Mouse (Mus musculus): ENCODE measurements around the gene Bmper. TPM values are rescaled to one million over a fixed set of nuclear protein-coding genes. Genes with fewer than 3 reads are reported as not detected.

Gene Bmper
- polyA plus RNA-seq, 1 experiment from 2014 or later, result 15.7 TPM

DNA sequence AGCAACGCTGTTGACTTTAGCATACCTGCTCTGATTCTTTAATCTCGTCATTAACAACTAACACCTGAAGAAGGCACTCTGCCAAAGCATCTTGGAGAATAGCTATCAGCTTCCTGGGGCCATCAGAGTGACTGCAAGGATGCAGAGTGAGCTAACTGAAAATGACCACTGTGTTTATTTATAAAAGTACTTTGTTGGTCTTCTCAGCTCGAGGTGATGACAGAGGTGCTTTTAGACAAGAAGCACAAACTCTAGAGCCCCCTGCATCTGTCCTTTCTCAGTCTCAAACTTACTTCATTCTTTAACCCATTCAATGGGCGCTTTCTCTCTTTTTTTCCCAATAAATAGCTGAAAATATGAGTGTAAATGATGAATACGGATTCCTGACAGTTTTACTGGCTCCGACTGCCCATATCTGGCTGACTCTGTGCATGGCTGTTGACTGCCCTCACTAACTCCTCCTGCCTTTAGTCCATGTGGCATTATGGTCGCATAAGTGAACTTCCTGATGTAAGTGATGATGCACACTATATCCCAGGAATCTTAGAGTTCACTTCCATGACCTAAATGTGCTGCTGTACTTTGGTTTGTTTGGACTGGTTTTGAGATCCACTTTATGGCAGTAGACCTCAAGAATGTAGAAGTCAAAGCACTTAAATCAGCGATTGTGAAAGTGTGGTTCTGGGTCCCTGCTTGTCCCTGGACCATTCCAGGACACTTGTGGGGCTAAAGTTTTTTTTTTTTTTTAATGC is 122.4 kb downstream of the Bmper start:
- H3K27me3 ChIP-seq, result no peaks in the 10 kb centered on the region; the same call in 1 of the 2 replicates
- WGBS, result 70% methylated on average over 8 of the region's 8 CpGs
- H3K36me3 ChIP-seq, result no peaks in the 10 kb centered on the region
- H3K4me2 ChIP-seq, result no peak overlapping the region
- no peak overlapping the region for H3K9ac ChIP-seq (replicated peaks)
- H3K9me3 ChIP-seq, result no peaks in the 10 kb centered on the region
- no peak overlapping the region for H3K27ac ChIP-seq
- H3K4me1 ChIP-seq (replicated peaks), result peaks cover 11% of the 10 kb centered on the region; the same call in 1 of the 2 replicates
- no peak for ATAC-seq (ENCODE audit: insufficient number of reproducible peaks, insufficient read depth, low FRiP score, low TSS enrichment, low read depth)
- no peak overlapping the region for H3K4me3 ChIP-seq (replicated peaks)

DNA sequence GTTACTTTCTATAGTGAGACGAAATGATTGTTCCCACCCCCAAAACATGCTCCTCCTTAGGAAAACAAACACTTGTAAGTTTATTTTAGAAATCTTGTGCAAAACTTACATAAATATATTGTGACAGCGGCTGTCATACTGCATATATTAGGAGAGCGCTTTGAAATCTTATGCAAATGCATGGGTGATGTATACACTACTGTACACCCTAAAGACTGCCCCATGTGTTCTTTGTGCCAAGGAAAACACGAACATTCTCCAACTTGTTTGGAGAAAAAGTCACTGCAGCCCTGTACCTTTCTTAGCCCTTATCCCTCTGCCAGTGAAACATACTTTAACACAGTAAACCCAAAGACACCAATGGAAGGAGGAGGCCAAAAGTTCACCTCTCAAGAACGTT is 126.7 kb downstream of the Bmper start:
- H3K36me3 ChIP-seq, result no peaks in the 10 kb centered on the region
- no peak overlapping the region for H3K4me3 ChIP-seq (replicated peaks)
- no peaks in the 10 kb centered on the region for H3K9me3 ChIP-seq
- H3K4me2 ChIP-seq, result no peak overlapping the region
- ATAC-seq (ENCODE audit: insufficient number of reproducible peaks, insufficient read depth, low FRiP score, low TSS enrichment, low read depth), result no peak
- no peak overlapping the region for H3K9ac ChIP-seq (replicated peaks)
- WGBS, result 78% methylated on average over 5 of the region's 5 CpGs
- no peaks in the 10 kb centered on the region; the same call in 1 of the 2 replicates for H3K27me3 ChIP-seq
- H3K4me1 ChIP-seq (replicated peaks), result peaks cover 11% of the 10 kb centered on the region; the same call in 1 of the 2 replicates
- no peak overlapping the region for H3K27ac ChIP-seq

DNA sequence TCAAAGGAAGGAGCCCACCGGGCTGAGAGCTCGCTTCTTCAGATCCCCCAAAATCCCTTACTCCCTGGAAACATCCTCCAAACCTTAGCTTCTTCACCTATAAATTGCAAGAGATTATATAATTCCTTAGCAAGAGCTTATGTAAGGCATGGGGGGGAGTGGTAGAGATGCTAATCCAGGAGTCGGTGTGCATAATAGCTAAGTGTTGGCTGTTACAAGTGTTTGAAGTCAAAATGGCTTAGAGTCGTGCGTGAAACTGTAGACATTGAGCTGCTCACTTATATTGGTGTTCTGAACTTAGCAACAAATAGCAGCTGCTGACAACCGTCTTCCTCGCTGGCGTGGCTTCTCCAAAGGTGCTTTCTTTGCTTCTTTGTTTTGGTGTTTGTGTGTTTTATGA is 128.5 kb downstream of the Bmper start:
- Histone ChIP-seq H3K9ac (replicated peaks) (no peak overlapping the region), H3K27me3 (no peaks in the 10 kb centered on the region; the same call in 1 of the 2 replicates), H3K36me3 (no peaks in the 10 kb centered on the region), H3K4me2 (no peak overlapping the region), H3K9me3 (no peaks in the 10 kb centered on the region), H3K27ac (no peak overlapping the region), H3K4me1 (replicated peaks) (0 out of 2 replicates have a peak, but pooled peaks cover 4% of the 10 kb centered on the region), H3K4me3 (replicated peaks) (no peak overlapping the region)
- no peak for ATAC-seq (ENCODE audit: insufficient number of reproducible peaks, insufficient read depth, low FRiP score, low TSS enrichment, low read depth)
- WGBS, result 80% methylated on average over 8 of the region's 8 CpGs

DNA sequence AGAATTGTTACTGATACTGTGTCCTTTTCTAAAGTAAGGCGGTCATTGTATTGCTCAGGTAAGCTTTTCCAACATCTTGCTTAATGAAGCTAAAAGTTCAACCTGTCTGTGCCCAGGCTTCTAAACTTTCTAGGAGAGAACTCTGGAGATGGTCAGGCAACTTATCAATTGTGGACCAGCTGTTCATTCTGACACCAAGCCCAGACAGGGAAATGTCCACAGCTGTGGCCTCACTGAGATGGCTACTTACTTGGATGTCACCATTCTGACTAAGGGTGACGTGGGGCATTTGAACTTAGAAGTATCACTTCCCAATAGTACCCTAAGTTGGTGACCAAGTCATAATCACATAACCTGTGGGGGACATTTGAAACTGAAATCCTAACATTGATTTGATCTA is 129.5 kb downstream of the Bmper start:
- Histone ChIP-seq H3K27me3 (no peaks in the 10 kb centered on the region), H3K4me2 (no peak overlapping the region), H3K9me3 (no peaks in the 10 kb centered on the region), H3K36me3 (no peaks in the 10 kb centered on the region), H3K4me3 (replicated peaks) (no peak overlapping the region), H3K27ac (no peak overlapping the region), H3K4me1 (replicated peaks) (0 out of 2 replicates have a peak, but pooled peaks cover 4% of the 10 kb centered on the region), H3K9ac (replicated peaks) (no peak overlapping the region)
- WGBS, result 91% methylated on average over 2 of the region's 2 CpGs
- no peak for ATAC-seq (ENCODE audit: insufficient number of reproducible peaks, insufficient read depth, low FRiP score, low TSS enrichment, low read depth)

DNA sequence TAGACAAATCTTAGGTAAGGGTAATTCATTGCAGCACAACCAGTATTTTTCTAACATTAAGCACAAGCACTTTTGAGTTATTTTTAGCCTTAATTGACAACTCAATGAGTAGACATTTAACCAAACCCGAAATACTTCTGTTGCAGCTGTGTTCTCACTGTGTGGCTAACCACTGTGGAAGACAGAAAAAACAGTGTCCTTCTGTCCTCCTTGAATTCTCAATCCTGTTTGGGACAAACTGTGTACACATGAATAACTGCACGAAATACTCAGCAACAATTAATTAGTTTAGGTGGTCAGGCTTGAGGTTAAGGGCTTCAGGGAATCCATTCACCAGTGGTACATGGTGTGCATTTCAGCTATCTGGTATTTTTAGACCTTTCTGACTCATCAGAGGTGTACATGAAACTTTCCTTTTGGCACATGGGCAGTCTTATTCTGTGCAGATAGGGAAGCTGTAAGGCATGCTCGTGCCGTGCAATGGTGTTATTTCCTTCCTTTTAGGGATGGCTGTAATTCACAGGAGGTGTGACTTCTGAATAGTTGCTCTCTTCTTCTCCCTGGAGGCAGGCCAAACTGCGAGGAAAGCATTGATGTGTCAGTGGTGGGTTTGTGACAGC is 131.4 kb downstream of the Bmper start:
- no peaks in the 10 kb centered on the region for H3K36me3 ChIP-seq
- H3K27me3 ChIP-seq, result no peaks in the 10 kb centered on the region
- no peak overlapping the region for H3K4me3 ChIP-seq (replicated peaks)
- no peaks in the 10 kb centered on the region for H3K9me3 ChIP-seq
- H3K27ac ChIP-seq, result no peak overlapping the region
- no peak overlapping the region for H3K9ac ChIP-seq (replicated peaks)
- 40% methylated on average over 5 of the region's 5 CpGs for WGBS
- no peaks in the 10 kb centered on the region for H3K4me1 ChIP-seq (replicated peaks)
- no peak overlapping the region for H3K4me2 ChIP-seq
- ATAC-seq (ENCODE audit: insufficient number of reproducible peaks, insufficient read depth, low FRiP score, low TSS enrichment, low read depth), result no peak

DNA sequence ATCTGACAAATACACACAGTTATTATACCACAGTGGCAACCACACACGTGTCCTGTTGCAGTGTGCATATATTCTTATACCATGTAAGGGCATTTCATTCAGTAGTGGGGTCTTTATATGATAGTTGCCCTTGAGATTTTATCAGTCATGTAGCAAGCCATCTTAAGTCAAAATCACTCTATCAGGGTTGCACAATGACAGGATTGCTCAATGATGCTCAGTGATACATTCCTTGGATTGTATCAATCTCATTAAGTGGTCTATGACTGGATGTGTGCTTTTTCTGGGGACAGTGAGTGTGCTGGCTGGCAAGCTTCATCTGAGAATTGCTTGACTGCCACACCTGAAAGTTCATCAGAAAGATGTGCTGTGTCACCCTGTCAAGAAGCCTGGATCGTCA is 135.2 kb downstream of the Bmper start:
- no peak overlapping the region for H3K9ac ChIP-seq (replicated peaks)
- no peak overlapping the region for H3K4me3 ChIP-seq (replicated peaks)
- H3K9me3 ChIP-seq, result peaks cover 5% of the 10 kb centered on the region; the same call in 1 of the 2 replicates
- H3K27ac ChIP-seq, result no peak overlapping the region
- H3K4me1 ChIP-seq (replicated peaks), result peaks cover 3% of the 10 kb centered on the region
- ATAC-seq (ENCODE audit: insufficient number of reproducible peaks, insufficient read depth, low FRiP score, low TSS enrichment, low read depth), result no peak
- H3K36me3 ChIP-seq, result no peaks in the 10 kb centered on the region
- no peaks in the 10 kb centered on the region for H3K27me3 ChIP-seq
- 92% methylated on average over 2 of the region's 2 CpGs for whole genome bisulfite sequencing
- H3K4me2 ChIP-seq, result no peak overlapping the region

DNA sequence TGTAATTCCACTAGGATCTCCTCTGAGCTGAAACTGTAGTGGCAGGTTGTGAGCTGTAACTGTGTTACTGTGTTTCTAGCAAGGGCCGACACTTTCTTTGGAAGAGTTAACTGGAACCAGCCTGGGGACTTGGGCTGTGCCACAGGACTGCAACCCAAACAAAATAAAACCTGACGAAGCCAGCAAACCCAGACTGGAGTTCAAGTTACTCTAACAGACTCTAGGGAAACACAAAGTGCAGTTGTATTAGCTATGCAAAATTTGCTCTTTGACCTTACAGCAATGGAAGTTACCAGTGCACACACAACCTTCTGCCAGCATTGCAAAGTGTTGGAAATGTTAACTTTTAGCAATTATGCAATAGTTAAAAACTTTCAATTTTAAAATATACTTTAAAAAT is 140.3 kb downstream of the Bmper start:
- peak overlapping the region; percentile 66 for H3K27ac ChIP-seq
- no peak; the same call in 1 of the 2 replicates for ATAC-seq (ENCODE audit: insufficient number of reproducible peaks, insufficient read depth, low FRiP score, low TSS enrichment, low read depth)
- 34% methylated on average over 2 of the region's 2 CpGs for WGBS

DNA sequence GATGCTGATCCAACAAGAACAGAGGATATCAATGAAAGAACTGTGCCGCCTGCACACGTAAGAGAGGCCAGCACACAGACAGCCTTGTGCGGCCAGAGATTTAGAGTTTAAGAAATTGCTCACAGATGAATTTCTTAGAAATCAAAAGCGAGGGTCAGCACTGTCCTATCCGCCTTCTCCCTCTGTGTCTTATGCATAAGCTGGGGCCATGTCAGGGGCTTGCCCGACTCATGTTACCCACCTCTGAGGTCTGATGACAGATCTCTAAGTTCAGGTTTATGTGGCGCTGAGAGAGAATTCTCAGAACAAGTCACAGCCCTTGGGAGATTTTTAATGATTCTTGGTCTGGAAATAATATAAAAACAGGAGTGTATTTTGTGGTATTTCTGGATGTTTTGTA is 140.7 kb downstream of the Bmper start:
- H3K9ac ChIP-seq (replicated peaks), result no peak overlapping the region
- 51% methylated on average over 7 of the region's 7 CpGs for WGBS
- H3K27ac ChIP-seq, result peak overlapping the region; percentile 66
- H3K27me3 ChIP-seq, result 0 out of 2 replicates have a peak, but pooled peaks cover 3% of the 10 kb centered on the region
- peaks cover 9% of the 10 kb centered on the region for H3K4me1 ChIP-seq (replicated peaks)
- H3K9me3 ChIP-seq, result peaks cover 5% of the 10 kb centered on the region; the same call in 1 of the 2 replicates
- H3K36me3 ChIP-seq, result no peaks in the 10 kb centered on the region
- ATAC-seq (ENCODE audit: insufficient number of reproducible peaks, insufficient read depth, low FRiP score, low TSS enrichment, low read depth), result no peak
- H3K4me3 ChIP-seq (replicated peaks), result no peak overlapping the region
- no peak overlapping the region for H3K4me2 ChIP-seq

More for the DNA sequence above, 140.3 kb downstream of the Bmper start:
- no peak overlapping the region for H3K4me3 ChIP-seq (replicated peaks)
- H3K36me3 ChIP-seq, result no peaks in the 10 kb centered on the region
- no peak overlapping the region for H3K9ac ChIP-seq (replicated peaks)
- H3K9me3 ChIP-seq, result peaks cover 5% of the 10 kb centered on the region; the same call in 1 of the 2 replicates
- 0 out of 2 replicates have a peak, but pooled peaks cover 3% of the 10 kb centered on the region for H3K27me3 ChIP-seq
- no peak overlapping the region for H3K4me2 ChIP-seq
- peaks cover 9% of the 10 kb centered on the region for H3K4me1 ChIP-seq (replicated peaks)

DNA sequence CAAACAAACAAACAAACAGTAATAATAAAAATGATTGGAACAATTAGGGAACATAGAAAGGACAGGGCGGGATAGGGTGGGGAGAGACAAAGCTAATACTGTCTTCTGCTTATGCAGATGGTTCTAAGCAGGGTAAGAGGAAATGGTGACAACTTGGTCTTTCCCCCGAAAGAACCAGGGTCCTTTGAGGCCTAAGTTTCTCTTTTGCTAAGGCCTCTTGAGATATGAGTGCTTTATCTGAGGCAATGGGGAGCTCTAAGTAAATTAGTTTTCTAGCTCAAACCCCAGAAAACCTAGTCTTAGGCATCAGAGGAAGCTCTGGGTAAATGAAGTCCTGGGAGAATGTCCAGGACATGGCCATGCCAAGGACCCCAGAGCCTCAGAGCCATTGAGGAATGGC is 141.2 kb downstream of the Bmper start:
- no peaks in the 10 kb centered on the region for H3K36me3 ChIP-seq
- H3K27ac ChIP-seq, result no peak overlapping the region
- H3K9me3 ChIP-seq, result peaks cover 5% of the 10 kb centered on the region; the same call in 1 of the 2 replicates
- H3K4me3 ChIP-seq (replicated peaks), result no peak overlapping the region
- no peak for ATAC-seq (ENCODE audit: insufficient number of reproducible peaks, insufficient read depth, low FRiP score, low TSS enrichment, low read depth)
- 85% methylated on average over 2 of the region's 2 CpGs for WGBS
- peaks cover 9% of the 10 kb centered on the region for H3K4me1 ChIP-seq (replicated peaks)
- no peak overlapping the region for H3K9ac ChIP-seq (replicated peaks)
- 0 out of 2 replicates have a peak, but pooled peaks cover 3% of the 10 kb centered on the region for H3K27me3 ChIP-seq
- H3K4me2 ChIP-seq, result no peak overlapping the region

DNA sequence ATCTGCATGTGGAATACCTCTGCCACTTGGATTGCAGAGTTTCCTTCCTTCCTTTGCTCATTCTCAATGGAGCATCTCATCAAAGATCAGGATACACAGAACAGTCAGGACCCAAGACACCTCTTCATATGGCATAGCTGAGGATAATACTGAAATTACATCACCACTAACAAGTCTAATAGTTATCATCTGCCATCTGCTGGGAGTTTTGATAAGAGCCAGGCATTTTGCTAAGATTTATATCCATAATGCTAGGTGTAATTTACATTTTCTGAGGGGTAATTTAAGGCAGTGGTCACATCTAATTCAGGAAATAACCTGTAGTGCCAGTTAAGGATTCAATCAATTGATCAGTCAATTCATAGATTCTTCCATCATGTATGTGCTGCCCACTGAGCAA is 145.2 kb downstream of the Bmper start:
- 0 out of 2 replicates have a peak, but pooled peaks cover 3% of the 10 kb centered on the region for H3K27me3 ChIP-seq
- H3K4me2 ChIP-seq, result no peak overlapping the region
- H3K9me3 ChIP-seq, result no peaks in the 10 kb centered on the region
- no peaks in the 10 kb centered on the region for H3K36me3 ChIP-seq
- H3K4me3 ChIP-seq (replicated peaks), result no peak overlapping the region
- no peak for ATAC-seq (ENCODE audit: insufficient number of reproducible peaks, insufficient read depth, low FRiP score, low TSS enrichment, low read depth)
- no peak overlapping the region for H3K9ac ChIP-seq (replicated peaks)
- H3K27ac ChIP-seq, result no peak overlapping the region
- peaks cover 6% of the 10 kb centered on the region for H3K4me1 ChIP-seq (replicated peaks)

DNA sequence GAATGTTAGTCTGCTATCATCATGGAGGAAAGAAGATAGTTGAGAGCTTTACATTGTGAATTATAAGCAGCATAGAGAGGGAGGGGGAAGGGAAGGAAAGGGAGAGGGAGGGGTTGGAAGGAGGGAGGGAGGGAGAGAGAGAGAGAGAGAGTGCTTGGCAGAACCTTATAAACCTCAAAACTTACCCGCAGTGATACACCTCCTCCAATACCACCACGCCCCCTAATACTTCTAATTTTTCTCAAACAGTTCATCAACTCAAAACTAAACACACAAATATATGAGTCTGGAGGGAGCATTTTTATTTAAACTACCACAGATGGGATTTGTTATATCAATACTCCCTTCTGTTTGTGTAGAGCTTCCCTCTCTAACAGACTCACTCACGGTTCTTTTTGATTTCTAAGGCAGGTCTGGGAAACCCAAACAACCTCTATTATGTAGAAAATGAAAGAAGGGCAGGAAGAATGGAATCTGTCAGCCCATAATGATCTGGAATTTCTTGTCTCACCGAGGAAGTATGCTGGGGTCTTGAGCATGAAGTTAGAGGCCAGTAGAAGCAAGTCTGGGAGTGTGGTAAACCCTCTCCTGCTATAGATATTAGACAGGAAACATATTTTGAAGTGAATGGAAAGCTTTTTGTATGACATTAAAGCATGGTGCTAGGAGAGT is 152.0 kb downstream of the Bmper start:
- H3K4me2 ChIP-seq, result no peak overlapping the region
- H3K27ac ChIP-seq, result no peak overlapping the region
- WGBS, result 67% methylated on average over 4 of the region's 4 CpGs
- no peak overlapping the region for H3K4me3 ChIP-seq (replicated peaks)
- no peaks in the 10 kb centered on the region for H3K9me3 ChIP-seq
- H3K36me3 ChIP-seq, result no peaks in the 10 kb centered on the region
- H3K9ac ChIP-seq (replicated peaks), result no peak overlapping the region
- ATAC-seq (ENCODE audit: insufficient number of reproducible peaks, insufficient read depth, low FRiP score, low TSS enrichment, low read depth), result no peak
- H3K27me3 ChIP-seq, result no peaks in the 10 kb centered on the region
- peaks cover 22% of the 10 kb centered on the region for H3K4me1 ChIP-seq (replicated peaks)

All from limb, embryonic 12.5 days (tissue).